ENCODE assay signal across 10 mouse cellular contexts in genomic region chr9:22258784-22259183, GRCm38 (mm10). TPM values are rescaled to one million over a fixed set of nuclear protein-coding genes. Genes with fewer than 3 reads are reported as not detected.
DNase-seq lines count a peak whose midpoint lies in the region; ATAC-seq and TF ChIP-seq lines count a peak whose summit lies in the region.
"Had no signal": no experiment of that assay in that cellular context is flagged by ENCODE, and none has a peak within 500 bp of the region (broad histone marks: within the 10 kb centered on the region; RNA-seq: fewer than 3 reads in every experiment).

No protein-coding gene starts in this region.

- 88% methylated on average over 8 of the region's 8 CpGs for WGBS in cerebellum, adult 2 months
- WGBS in neural tube, embryonic 11.5 days, result 84% methylated on average over 8 of the region's 8 CpGs
- 74% methylated on average over 8 of the region's 8 CpGs for WGBS in liver, embryonic 14.5 days (ENCODE audit: insufficient replicate concordance)

- H3K4me2 ChIP-seq in neural tube, embryonic 11.5 days (ENCODE audit: low read depth), result peak overlapping the region; percentile 67
- H3K4me2 ChIP-seq in liver, embryonic 14.5 days (ENCODE audit: low read depth), result peak overlapping the region; percentile 75

- no peak overlapping the region for H3K27ac ChIP-seq in cerebellum, adult 2 months (ENCODE audit: insufficient read depth, low read length)
- no peak overlapping the region for H3K27ac ChIP-seq in neural tube, embryonic 11.5 days (ENCODE audit: low read depth, low read length)
- H3K27ac ChIP-seq in liver, embryonic 14.5 days, result no peak overlapping the region

- TF ChIP-seq POLR2A in cerebellum, adult 2 months (IDR thresholded peaks at IDR 0.05; ENCODE audit: borderline replicate concordance, insufficient read depth, low read length), result no peak

- H3K9ac ChIP-seq in neural tube, embryonic 11.5 days (ENCODE audit: low read length), result no peak overlapping the region; the same call in 1 of the 2 replicates
- H3K9ac ChIP-seq in liver, embryonic 14.5 days (replicated peaks), result peak overlapping the region; percentile 75

- peak overlapping the region; percentile 89 for H3K4me3 ChIP-seq in cerebellum, adult 2 months (replicated peaks; ENCODE audit: insufficient read depth, low read depth, low read length)
- peak overlapping the region; percentile 56 for H3K4me3 ChIP-seq in neural tube, embryonic 11.5 days (ENCODE audit: low read depth, low read length)
- H3K4me3 ChIP-seq in liver, embryonic 14.5 days (ENCODE audit: insufficient read depth in 1 of 2, low read depth in 2 of 2, low read length in 2 of 2), result peak overlapping the region; percentile 76 to 81

- no peak for DNase-seq in cerebellum, adult 2 months
- DNase-seq in cerebellum, postnatal 14 days, result no peak
- no peak for DNase-seq in neural tube, embryonic 11.5 days (ENCODE audit: low spot score)
- DNase-seq in neural tube, embryonic 10.5 days (ENCODE audit: extremely low spot score, low spot score), result no peak
- DNase-seq in liver, embryonic 14.5 days (ENCODE audit: low read depth in 3 of 3, low spot score in 3 of 3), result no peak
- DNase-seq in spleen, postnatal 4 days (ENCODE audit: low spot score in 2 of 2), result no peak
- no peak for DNase-seq in Muller cell, postnatal 12 days (ENCODE audit: inconsistent ontology term)
- DNase-seq in yolk sac, embryonic 10.5 days (ENCODE audit: low spot score), result no peak
- DNase-seq: adrenal gland, postnatal 14 days; left cerebral cortex, postnatal 4 days had no signal

- ATAC-seq in neural tube, embryonic 11.5 days (ENCODE audit: insufficient read depth, low FRiP score, low TSS enrichment), result no peak
- ATAC-seq in liver, embryonic 14.5 days (ENCODE audit: insufficient read depth), result no peak

- H3K36me3 ChIP-seq in neural tube, embryonic 11.5 days (ENCODE audit: control insufficient read depth, insufficient read depth, low read length), result peaks cover 11% of the 10 kb centered on the region; the same call in 1 of the 2 replicates
- H3K36me3 ChIP-seq in liver, embryonic 14.5 days (replicated peaks; ENCODE audit: control insufficient read depth, insufficient read depth, low read depth), result peaks cover 4% of the 10 kb centered on the region; the same call in 1 of the 2 replicates

- no peak for TF ChIP-seq EP300 in liver, embryonic 14.5 days (IDR thresholded peaks at IDR 0.05; ENCODE audit: low read depth)

- H3K27me3 ChIP-seq in cerebellum, adult 2 months (ENCODE audit: control insufficient read depth, insufficient read depth, low read length), result no peaks in the 10 kb centered on the region
- no peaks in the 10 kb centered on the region for H3K27me3 ChIP-seq in neural tube, embryonic 11.5 days (ENCODE audit: control insufficient read depth, insufficient read depth, low read length)
- no peaks in the 10 kb centered on the region for H3K27me3 ChIP-seq in liver, embryonic 14.5 days (ENCODE audit: control insufficient read depth, insufficient read depth, low read length)

- H3K9me3 ChIP-seq in neural tube, embryonic 11.5 days (ENCODE audit: control insufficient read depth, low read length), result peaks cover 6% of the 10 kb centered on the region; the same call in 1 of the 2 replicates
- no peaks in the 10 kb centered on the region for H3K9me3 ChIP-seq in liver, embryonic 14.5 days (ENCODE audit: control insufficient read depth, low read length)

- no peak for TF ChIP-seq CTCF in cerebellum, adult 2 months (IDR thresholded peaks at IDR 0.05; ENCODE audit: borderline replicate concordance, insufficient read depth, low read depth, low read length)
- no peak for TF ChIP-seq CTCF in liver, embryonic 14.5 days (IDR thresholded peaks at IDR 0.05; ENCODE audit: low read depth)

- H3K4me1 ChIP-seq in cerebellum, adult 2 months (ENCODE audit: control insufficient read depth, insufficient read depth, low read length), result no peaks in the 10 kb centered on the region
- no peaks in the 10 kb centered on the region for H3K4me1 ChIP-seq in neural tube, embryonic 11.5 days (ENCODE audit: control insufficient read depth, insufficient read depth, low read length)
- H3K4me1 ChIP-seq in liver, embryonic 14.5 days (replicated peaks; ENCODE audit: control insufficient read depth in 2 of 2, insufficient read depth in 2 of 2, low read length in 1 of 2), result peaks cover 0 to 5% of the 10 kb centered on the region in 2 experiments; a peak in 3 of 4 replicates

RNA-seq across cellular contexts. Expression of gene Zfp599, which starts 0.9 kb away (rescaled TPM):
- 2.8 and 3.2 TPM in 2 replicates for polyA plus RNA-seq in cerebellum, adult 2 months (2012; rRNA removed)
- 6.4 and 6.7 TPM in 2 replicates for polyA plus RNA-seq in neural tube, embryonic 11.5 days (2014; fragmentation: Nextera tagmentation; extraction: Ambion mirVana)
- polyA plus RNA-seq in liver, embryonic 14.5 days (2012; rRNA removed), result 0.35 and 0.63 TPM in 2 replicates
- polyA plus RNA-seq in liver, embryonic 14.5 days (2014; fragmentation: Nextera tagmentation; extraction: Ambion mirVana), result 1.5 and 1.9 TPM in 2 replicates

RNA-seq across cellular contexts. Expression of gene Zfp809, which starts 33.3 kb away (rescaled TPM):
- polyA plus RNA-seq in cerebellum, adult 2 months (2012; rRNA removed), result 16.8 and 19.8 TPM in 2 replicates
- 11.7 and 12.3 TPM in 2 replicates for polyA plus RNA-seq in neural tube, embryonic 11.5 days (2014; fragmentation: Nextera tagmentation; extraction: Ambion mirVana)
- polyA plus RNA-seq in liver, embryonic 14.5 days (2012; rRNA removed), result 2.8 and 4.7 TPM in 2 replicates
- 6.0 and 6.5 TPM in 2 replicates for polyA plus RNA-seq in liver, embryonic 14.5 days (2014; fragmentation: Nextera tagmentation; extraction: Ambion mirVana)

RNA-seq across cellular contexts. Expression of gene Zfp810, which starts 48.7 kb away (rescaled TPM):
- polyA plus RNA-seq in cerebellum, adult 2 months (2012; rRNA removed), result 14.5 and 15.3 TPM in 2 replicates
- 28.1 and 30.1 TPM in 2 replicates for polyA plus RNA-seq in neural tube, embryonic 11.5 days (2014; fragmentation: Nextera tagmentation; extraction: Ambion mirVana)
- polyA plus RNA-seq in liver, embryonic 14.5 days (2012; rRNA removed), result 1.5 and 2.2 TPM in 2 replicates
- polyA plus RNA-seq in liver, embryonic 14.5 days (2014; fragmentation: Nextera tagmentation; extraction: Ambion mirVana), result 1.9 and 2.0 TPM in 2 replicates
